Mouse (Mus musculus) frontal cortex, adult 2 months (tissue): ENCODE results near the gene Plpp7. TPM values are rescaled to one million over a fixed set of nuclear protein-coding genes. Genes with fewer than 3 reads are reported as not detected.

Source experiments
- DNase-seq, 2 experiments: peaks; one replicate each; pipeline ENCODE4 v3.0.0; 2022; ENCODE audit warnings: low spot score in 1 of 2; ENCODE audit errors: extremely low spot score in 1 of 2
- polyA plus RNA-seq: library from polyadenylated mRNA; depleted of rRNA; stranded (reverse); fragments of >200 nt; gene quantifications from 2 replicates; pipeline ENCODE4 v1.2.3, GENCODE M21; 2012; rRNA removed

Plpp7 gene
- polyA plus RNA-seq, 1 experiment: 34.6 TPM

GRCm38 (mm10) chr2:32156645-32157044 lies 61.3 kb downstream of the Plpp7 start:
- DNase-seq: no peak

GRCm38 (mm10) chr2:32157328-32157727 lies 62.0 kb downstream of the Plpp7 start:
- DNase-seq: no peak

- no peak for DNase-seq
Observed at GRCm38 (mm10) chr2:32158616-32159239, 63.4 kb downstream of the Plpp7 start.

Other genes with a start within 250 kb of the Plpp7 start
- 8.0 and 9.0 TPM in 2 replicates for gene Fibcd1, start 249.5 kb upstream of the Plpp7 start, polyA plus RNA-seq
- 3.3 and 4.6 TPM in 2 replicates for gene Lamc3, start 208.2 kb upstream of the Plpp7 start, polyA plus RNA-seq
- gene Aif1l, start 145.4 kb upstream of the Plpp7 start, polyA plus RNA-seq: 8.7 and 9.2 TPM in 2 replicates
- gene Nup214, start 121.1 kb upstream of the Plpp7 start, polyA plus RNA-seq: 33.2 and 44.4 TPM in 2 replicates
- gene Fam78a, start 10.7 kb upstream of the Plpp7 start, polyA plus RNA-seq: 3.2 and 3.7 TPM in 2 replicates
- gene Prrc2b, start 55.6 kb downstream of the Plpp7 start, polyA plus RNA-seq: 106 and 118 TPM in 2 replicates
- gene Pomt1, start 141.1 kb downstream of the Plpp7 start, polyA plus RNA-seq: 20.4 and 21.6 TPM in 2 replicates
- gene Uck1, start 164.6 kb downstream of the Plpp7 start, polyA plus RNA-seq: 69.5 and 72.7 TPM in 2 replicates
- gene Golga2, start 191.9 kb downstream of the Plpp7 start, polyA plus RNA-seq: 59.2 and 66.6 TPM in 2 replicates
- gene Swi5, start 192.5 kb downstream of the Plpp7 start, polyA plus RNA-seq: 267 and 274 TPM in 2 replicates